Mouse (Mus musculus) left cerebral cortex, postnatal 4 days (tissue): Measurements from ENCODE around the gene Dhx57. TPM values are rescaled to one million over a fixed set of nuclear protein-coding genes. Genes with fewer than 3 reads are reported as not detected.
A peak's percentile ranks its signal among the peaks of the same experiment; 100 is the strongest.
"Not testable (repeated sequence)": the region's sequence is repeated elsewhere in the genome, so short reads cannot be mapped to it uniquely, and the experiment has no call there.

ENCODE experiments used
- DNase-seq: peaks from one replicate; pipeline ENCODE4 v3.0.0-alpha.2; 2022
- intact Hi-C: fragments of 180-260 bp; cut with DNase I; formaldehyde crosslinking; loops from one replicate; pipeline ENCODE4 v1.15.1; 2025
- total RNA-seq, 2 experiments: library from RNA; stranded (reverse); gene quantifications; 2 replicates each; pipeline ENCODE4 v1.2.3; 2021

Dhx57 gene
- total RNA-seq, 2 experiments from 2014 or later: 102 to 103 TPM

GRCm38 (mm10) chr17:80267065-80267464 lies 23.2 kb downstream of the Dhx57 start:
- intact Hi-C loops: no loop called here
- DNase-seq: peak; percentile 17

- intact Hi-C loops: no loop called here
- no peak for DNase-seq
Observed at GRCm38 (mm10) chr17:80255208-80255607, 35.1 kb downstream of the Dhx57 start.

GRCm38 (mm10) chr17:80254421-80254820 lies 35.9 kb downstream of the Dhx57 start:
- intact Hi-C loops: no loop called here
- DNase-seq: no peak

GRCm38 (mm10) chr17:80252757-80253525 lies 37.3 kb downstream of the Dhx57 start:
- DNase-seq: no peak
- intact Hi-C loops: no loop called here

GRCm38 (mm10) chr17:80243116-80243515 lies 47.2 kb downstream of the Dhx57 start:
- DNase-seq: no peak

DNA sequence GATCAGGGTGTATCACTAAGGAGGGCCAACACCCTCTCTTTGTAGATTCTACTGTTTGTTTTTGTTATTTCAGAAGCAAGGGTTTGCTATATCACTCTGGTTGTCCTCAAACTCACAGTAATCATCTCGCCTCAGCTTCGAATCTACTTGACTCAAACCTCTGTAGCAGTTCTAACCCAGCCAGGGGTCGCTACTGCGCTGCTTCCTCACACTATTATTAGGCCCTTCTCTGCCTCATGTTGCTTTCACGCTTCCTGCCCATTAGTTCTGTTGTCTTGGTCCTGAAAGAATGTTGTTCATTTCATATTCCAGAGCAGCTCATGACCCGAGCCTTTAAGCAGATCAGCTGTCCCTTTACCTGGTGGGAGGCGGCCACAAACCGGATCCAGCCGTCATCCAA lies 48.7 kb downstream of the Dhx57 start:
- intact Hi-C loops: no loop called here
- DNase-seq: no peak

More at GRCm38 (mm10) chr17:80243116-80243515, 47.2 kb downstream of the Dhx57 start:
- intact Hi-C loops: no loop called here

DNA sequence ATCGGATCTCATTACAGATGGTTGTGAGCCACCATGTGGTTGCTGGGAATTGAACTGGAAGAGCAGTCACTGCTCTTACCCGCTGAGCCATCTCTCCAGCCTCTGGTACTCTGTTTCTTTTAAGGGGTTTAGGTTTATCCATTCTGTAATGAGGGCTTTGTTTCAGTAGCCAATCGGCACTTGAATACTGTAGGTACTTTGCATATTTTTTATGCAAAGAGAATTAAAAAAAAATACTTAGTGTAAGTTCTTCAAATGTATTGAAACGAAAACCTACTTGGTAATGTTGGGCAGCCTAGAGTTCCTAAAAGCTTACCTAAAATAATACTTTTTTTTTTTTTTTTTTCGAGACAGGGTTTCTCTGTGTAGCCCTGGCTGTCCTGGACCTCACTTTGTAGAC lies 52.8 kb downstream of the Dhx57 start:
- DNase-seq: no peak
- intact Hi-C loops: no loop called here

- no peak for DNase-seq
- intact Hi-C loops: no loop called here
Observed at GRCm38 (mm10) chr17:80236805-80237204, 53.5 kb downstream of the Dhx57 start.

- intact Hi-C loops: no loop called here
- DNase-seq: no peak
Observed at GRCm38 (mm10) chr17:80235477-80235876, 54.8 kb downstream of the Dhx57 start.

- intact Hi-C loops: no loop called here
Observed at GRCm38 (mm10) chr17:80234376-80234775, 55.9 kb downstream of the Dhx57 start.

DNA sequence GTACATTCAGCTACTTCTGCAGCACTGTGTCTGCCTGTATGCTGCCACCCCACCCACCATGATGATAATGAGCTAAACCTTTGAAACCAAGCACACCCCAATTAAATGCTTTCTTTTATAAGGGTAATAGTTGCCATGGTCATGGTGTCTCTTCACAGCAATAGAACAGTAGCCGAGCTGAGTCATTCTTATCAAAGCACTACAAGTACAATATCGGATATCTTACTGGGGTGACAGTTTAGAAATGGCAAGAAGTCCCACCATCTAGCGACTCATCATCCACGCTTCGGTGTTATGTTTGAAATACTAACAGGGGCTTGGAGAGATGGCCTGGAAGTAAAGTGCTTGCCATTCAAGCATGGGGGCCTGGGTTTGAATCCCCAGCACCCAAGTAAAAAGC lies 56.4 kb downstream of the Dhx57 start:
- DNase-seq: no peak
- intact Hi-C loops: no loop called here

More at GRCm38 (mm10) chr17:80234376-80234775, 55.9 kb downstream of the Dhx57 start:
- no peak for DNase-seq

DNA sequence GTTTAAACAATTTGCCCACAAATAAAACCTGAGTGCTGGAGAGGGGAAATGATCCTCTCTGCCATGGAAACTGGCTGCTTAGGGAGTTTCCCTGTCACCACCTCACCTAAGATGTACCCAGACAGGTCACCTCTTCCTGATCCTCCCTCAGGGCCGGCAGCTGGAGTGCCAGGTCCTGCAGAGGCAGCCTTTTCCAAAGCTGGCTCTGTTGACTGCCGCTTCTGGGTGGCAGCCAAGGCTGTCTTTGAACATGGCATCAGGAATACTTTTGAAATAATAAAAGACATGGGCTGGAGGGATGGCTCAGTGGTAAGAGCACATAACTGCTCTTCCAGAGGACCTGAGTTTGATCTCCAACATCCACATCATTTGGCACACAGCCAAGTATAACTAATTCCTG lies 60.9 kb downstream of the Dhx57 start:
- intact Hi-C loops: no loop called here
- peak; percentile 46 for DNase-seq

GRCm38 (mm10) chr17:80225142-80225541 lies 65.1 kb downstream of the Dhx57 start:
- intact Hi-C loops, DNase-seq: not testable (repeated sequence)

DNA sequence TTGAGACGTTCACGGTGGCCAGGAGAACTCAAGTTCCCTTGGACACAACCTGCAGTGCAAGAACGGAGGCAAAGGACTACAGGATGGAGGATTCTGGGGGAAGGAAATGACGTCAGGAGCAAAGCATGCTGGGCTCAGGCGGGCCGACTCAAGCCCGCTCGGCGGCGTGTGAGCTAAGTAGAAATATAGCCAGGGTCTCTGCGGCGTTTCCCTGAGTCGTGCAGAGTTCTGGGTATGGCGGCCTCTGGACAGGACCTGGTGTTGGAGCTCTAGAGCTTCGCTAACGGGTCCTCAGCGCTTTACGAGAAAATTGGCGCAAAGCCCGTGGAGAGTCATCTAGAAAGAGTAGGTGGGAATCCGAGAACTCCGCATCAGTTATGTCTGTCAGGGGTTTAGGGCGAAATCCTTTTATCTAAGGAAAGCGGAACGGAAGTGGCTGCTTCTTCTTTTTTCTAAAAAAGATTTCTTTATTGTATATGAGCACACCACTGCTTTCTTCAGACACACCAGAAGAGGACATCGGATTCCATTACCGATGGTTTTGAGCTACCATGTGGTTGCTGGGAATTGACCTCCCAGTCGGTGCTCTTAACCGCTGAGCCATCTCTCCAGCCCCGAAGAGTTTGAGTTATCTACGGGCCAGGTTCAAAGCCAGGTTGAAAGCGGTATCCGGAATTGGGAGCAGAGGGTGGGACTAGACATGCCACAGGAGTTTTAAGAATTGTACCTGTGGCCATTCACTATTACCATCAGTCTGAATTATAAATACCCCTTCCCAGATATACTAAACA lies 65.8 kb downstream of the Dhx57 start, which contains the start of gene Gemin6:
Gene Gemin6 (plus strand): TSS at position 116 of the 791 bp plus-strand sequence.
- peak; percentile 80 for DNase-seq
- intact Hi-C loops: no loop called here

DNA sequence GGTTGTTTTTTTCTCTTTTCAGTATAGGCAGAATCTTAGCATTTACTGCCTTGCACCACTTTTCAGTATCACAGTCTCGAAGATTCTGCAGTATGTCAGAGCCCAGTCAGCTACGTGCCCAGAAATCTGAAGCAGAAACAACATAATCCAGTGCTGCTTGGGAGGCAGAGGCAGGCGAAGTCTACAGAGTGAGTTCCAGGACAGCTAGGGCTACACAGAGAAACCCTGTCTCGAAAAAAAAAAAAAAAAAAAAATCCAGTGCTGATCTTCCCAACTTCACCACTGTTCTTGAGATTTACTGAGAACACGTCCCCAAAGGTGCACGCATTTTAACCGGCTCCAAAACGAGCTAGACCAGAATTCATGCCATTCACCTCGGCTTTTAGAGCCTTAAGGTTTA lies 66.4 kb downstream of the Dhx57 start:
- intact Hi-C loops: no loop called here
- DNase-seq: no peak

DNA sequence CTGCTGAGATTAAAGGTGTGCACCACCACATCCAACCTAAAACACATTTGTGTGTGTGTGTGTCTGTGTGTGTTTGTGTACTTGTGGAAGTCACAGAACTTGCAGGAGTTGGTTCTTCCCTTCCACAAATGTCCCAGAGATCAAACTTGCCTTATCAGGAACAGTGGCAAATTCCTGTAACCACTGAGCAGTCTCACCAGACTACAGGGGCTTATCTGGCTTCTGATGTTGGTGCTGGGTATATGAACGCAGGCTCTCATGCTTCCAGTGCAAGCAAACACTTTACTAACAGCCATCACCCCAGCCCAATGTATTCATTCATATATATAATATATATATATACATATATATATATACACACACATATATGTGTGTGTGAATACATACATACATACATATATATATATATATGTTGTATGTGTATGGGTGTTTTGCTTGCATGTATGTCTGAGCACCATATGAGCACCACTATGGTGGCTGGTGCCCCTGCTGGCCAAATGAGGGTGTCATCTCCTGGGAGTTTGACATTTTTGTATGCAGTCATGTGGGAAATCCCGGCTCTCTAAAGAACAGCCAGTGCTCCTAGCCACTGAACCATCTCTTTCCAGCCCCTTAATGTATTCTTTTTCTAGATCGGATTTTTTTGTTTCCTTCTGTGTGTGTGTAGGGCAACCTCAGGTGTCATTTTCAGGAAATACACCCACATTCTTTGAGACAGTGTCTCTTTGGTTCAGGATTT lies 68.2 kb downstream of the Dhx57 start:
- intact Hi-C loops: no loop called here

GRCm38 (mm10) chr17:80221202-80221601 lies 69.1 kb downstream of the Dhx57 start:
- DNase-seq: no peak
- intact Hi-C loops: no loop called here

More for the DNA sequence above, 68.2 kb downstream of the Dhx57 start:
- no peak for DNase-seq

- intact Hi-C loops: no loop called here
- no peak for DNase-seq
Observed at GRCm38 (mm10) chr17:80220131-80220530, 70.1 kb downstream of the Dhx57 start.

GRCm38 (mm10) chr17:80213998-80214397 lies 76.3 kb downstream of the Dhx57 start:
- intact Hi-C loops, DNase-seq: not testable (repeated sequence)

GRCm38 (mm10) chr17:80206671-80207581 lies 83.3 kb downstream of the Dhx57 start, which contains the start of the genes Srsf7 and Ttc39d:
Srsf7 (minus strand) TSS chr17:80207307.
Ttc39d (plus strand) TSS chr17:80207460.
- intact Hi-C loops: no loop called here
- DNase-seq: peak; percentile 98
